Mouse (Mus musculus) CH12.LX (cell line): ENCODE measurements around the gene Dad1. TPM values are rescaled to one million over a fixed set of nuclear protein-coding genes. Genes with fewer than 3 reads are reported as not detected.
A peak's percentile ranks its signal among the peaks of the same experiment; 100 is the strongest.

Source experiments
- DNase-seq: peaks from one replicate; pipeline ENCODE4 v3.0.0-alpha.2; 2013; ENCODE audit errors: extremely low read depth
- H3K27ac ChIP-seq: 2 replicates; pipeline ENCODE4 v1.5.1; 2012; ENCODE audit warnings: low read depth, mild to moderate bottlenecking, control low read depth, moderate library complexity; ENCODE audit not compliant: insufficient read depth
- H3K27me3 ChIP-seq: replicated peaks from 2 replicates; pipeline ENCODE3; 2012; ENCODE audit warnings: inconsistent platforms
- H3K36me3 ChIP-seq, 2 experiments: replicated peaks in 1 of 2; 2 replicates each; pipeline versions ENCODE3 to v1.6.1; 2012; ENCODE audit warnings: inconsistent platforms in 1 of 2, low read length in 1 of 2, mild to moderate bottlenecking in 1 of 2, mixed read lengths in 1 of 2, moderate library complexity in 1 of 2; ENCODE audit not compliant: control insufficient read depth in 1 of 2, insufficient read depth in 1 of 2
- H3K4me1 ChIP-seq, 2 experiments: 2 replicates each; pipeline ENCODE4 v1.6.1; 2012; ENCODE audit warnings: inconsistent platforms in 1 of 2, moderate library complexity in 1 of 2; ENCODE audit not compliant: insufficient read depth in 2 of 2, control insufficient read depth in 1 of 2
- H3K4me2 ChIP-seq: 2 replicates; pipeline ENCODE4 v1.6.1; 2012; ENCODE audit warnings: low read depth, mild to moderate bottlenecking, control low read depth; ENCODE audit not compliant: poor library complexity, insufficient read depth, severe bottlenecking
- H3K4me3 ChIP-seq, 3 experiments: fragments of 150-350 bp in 1 of 3; sonication (generic) in 1 of 3; replicated peaks in 1 of 3; 2 replicates each; pipeline versions ENCODE3 to v1.5.1; 2011 to 2012; ENCODE audit warnings: low read depth in 2 of 3, low read length in 2 of 3, mild to moderate bottlenecking in 2 of 3, moderate library complexity in 2 of 3, control low read depth in 1 of 3, improper control_type of control experiment in 1 of 3, inconsistent platforms in 1 of 3, mixed read lengths in 1 of 3; ENCODE audit not compliant: poor library complexity in 1 of 3
- H3K79me2 ChIP-seq: replicated peaks from 2 replicates; pipeline ENCODE4 v1.6.1; 2012; ENCODE audit warnings: mild to moderate bottlenecking, moderate library complexity; ENCODE audit not compliant: control insufficient read depth, poor library complexity, insufficient read depth, severe bottlenecking; ENCODE audit errors: extremely low read depth
- H3K9ac ChIP-seq: 2 replicates; pipeline ENCODE4 v1.6.1; 2012; ENCODE audit warnings: low read depth, mild to moderate bottlenecking, control low read depth, moderate library complexity; ENCODE audit not compliant: insufficient read depth
- H3K9me3 ChIP-seq: replicated peaks from 2 replicates; pipeline ENCODE3; 2012; ENCODE audit warnings: low read length, inconsistent platforms, mixed read lengths
- E2F4 ChIP-seq: IDR thresholded peaks from 2 replicates; pipeline ENCODE4 v1.6.1; 2011; ENCODE audit warnings: low read depth, low read length, improper control_type of control experiment; ENCODE audit not compliant: insufficient replicate concordance
- ELF1 ChIP-seq: IDR thresholded peaks from 2 replicates; pipeline ENCODE4 v1.6.1; 2014; ENCODE audit warnings: low read depth, mild to moderate bottlenecking, inconsistent platforms, low read length, improper control_type of control experiment
- EP300 ChIP-seq: IDR thresholded peaks from 2 replicates; pipeline ENCODE4 v1.6.1; 2011; ENCODE audit warnings: low read length, improper control_type of control experiment
- ETS1 ChIP-seq: conservative IDR thresholded peaks from 2 replicates; pipeline ENCODE4 v1.6.1; 2012; ENCODE audit warnings: low read depth, mild to moderate bottlenecking, inconsistent platforms, low read length, improper control_type of control experiment, moderate library complexity
- IRF4 ChIP-seq: IDR thresholded peaks from 2 replicates; pipeline ENCODE4 v1.6.1; 2014; ENCODE audit warnings: low read depth, mild to moderate bottlenecking, inconsistent platforms, low read length, improper control_type of control experiment
- MAFK ChIP-seq: IDR thresholded peaks from 2 replicates; pipeline ENCODE4 v1.6.1; 2011; ENCODE audit warnings: low read length, improper control_type of control experiment; ENCODE audit not compliant: insufficient replicate concordance
- MAZ ChIP-seq: IDR thresholded peaks from 2 replicates; pipeline ENCODE4 v1.6.1; 2012; ENCODE audit warnings: low read depth, mild to moderate bottlenecking, inconsistent platforms, low read length, improper control_type of control experiment, moderate library complexity
- MYC ChIP-seq: IDR thresholded peaks from 2 replicates; pipeline ENCODE4 v1.6.1; 2011; ENCODE audit warnings: low read depth, mild to moderate bottlenecking, improper control_type of control experiment, low read length
- NRF1 ChIP-seq: IDR thresholded peaks from 2 replicates; pipeline ENCODE4 v1.6.1; 2014; ENCODE audit warnings: low read depth, mild to moderate bottlenecking, inconsistent platforms, low read length, improper control_type of control experiment, moderate library complexity
- POLR2AphosphoS2 ChIP-seq: IDR thresholded peaks from 2 replicates; pipeline ENCODE4 v1.6.1; 2011; ENCODE audit warnings: low read depth, low read length, improper control_type of control experiment
- RAD21 ChIP-seq: IDR thresholded peaks from 2 replicates; pipeline ENCODE4 v1.6.1; 2011; ENCODE audit warnings: low read depth, mild to moderate bottlenecking, low read length, improper control_type of control experiment, moderate library complexity
- RCOR1 ChIP-seq: conservative IDR thresholded peaks from 2 replicates; pipeline ENCODE4 v1.6.1; 2012; ENCODE audit warnings: low read depth, mild to moderate bottlenecking, inconsistent platforms, low read length, improper control_type of control experiment
- TCF12 ChIP-seq: IDR thresholded peaks from 2 replicates; pipeline ENCODE4 v1.6.1; 2014; ENCODE audit warnings: low read depth, mild to moderate bottlenecking, inconsistent platforms, low read length, improper control_type of control experiment
- UBTF ChIP-seq: IDR thresholded peaks from 2 replicates; pipeline ENCODE4 v1.6.1; 2012; ENCODE audit warnings: low read depth, mild to moderate bottlenecking, inconsistent platforms, low read length, improper control_type of control experiment, moderate library complexity
- USF1 ChIP-seq: IDR thresholded peaks from 2 replicates; pipeline ENCODE4 v1.6.1; 2014; ENCODE audit warnings: low read depth, mild to moderate bottlenecking, inconsistent platforms, low read length, improper control_type of control experiment
- ZC3H11A ChIP-seq: IDR thresholded peaks from 2 replicates; pipeline ENCODE4 v1.6.1; 2012; ENCODE audit warnings: low read depth, mild to moderate bottlenecking, inconsistent platforms, low read length, improper control_type of control experiment
- ZMIZ1 ChIP-seq: IDR thresholded peaks from 2 replicates; pipeline ENCODE4 v1.6.1; 2012; ENCODE audit warnings: low read depth, mild to moderate bottlenecking, inconsistent platforms, low read length, improper control_type of control experiment
- ZNF384 ChIP-seq: IDR thresholded peaks from 2 replicates; pipeline ENCODE4 v1.6.1; 2012; ENCODE audit warnings: low read depth, low read length, improper control_type of control experiment, inconsistent platforms
- dilution Hi-C: fragments of 300-500 bp; cut with MboI; formaldehyde crosslinking; loops from 2 replicates; pipeline ENCODE4 v1.14.3; 2020; ENCODE audit warnings: low sequenced_read_pairs; ENCODE audit not compliant: extremely low pct_unique_long_range_greater_than_20kb, extremely low pct_ligation_motif_present
- in situ Hi-C: fragments of 300-500 bp; cut with MboI; formaldehyde crosslinking; loops from 3 replicates; pipeline ENCODE4 v1.14.3; 2019; ENCODE audit warnings: low sequenced_read_pairs, low pct_ligation_motif_present, low pct_unique_long_range_greater_than_20kb, mixed read lengths
- polyA plus RNA-seq: library from polyadenylated mRNA; unstranded; fragments of >175 nt; gene quantifications from 2 replicates; pipeline ENCODE4 v1.2.1, GENCODE M21; 2012; ENCODE audit warnings: low read depth; ENCODE audit not compliant: insufficient read length
- total RNA-seq, 2 experiments: library from RNA; depleted of rRNA; stranded (reverse); fragments of 300-350 nt in 1 of 2; fragments of >200 nt in 1 of 2; gene quantifications; 2 replicates each; pipeline ENCODE4 v1.2.3; 2012 to 2014

Gene Dad1
- total and polyA plus RNA-seq, 3 experiments, result 161 to 287 (median 279) TPM

DNA sequence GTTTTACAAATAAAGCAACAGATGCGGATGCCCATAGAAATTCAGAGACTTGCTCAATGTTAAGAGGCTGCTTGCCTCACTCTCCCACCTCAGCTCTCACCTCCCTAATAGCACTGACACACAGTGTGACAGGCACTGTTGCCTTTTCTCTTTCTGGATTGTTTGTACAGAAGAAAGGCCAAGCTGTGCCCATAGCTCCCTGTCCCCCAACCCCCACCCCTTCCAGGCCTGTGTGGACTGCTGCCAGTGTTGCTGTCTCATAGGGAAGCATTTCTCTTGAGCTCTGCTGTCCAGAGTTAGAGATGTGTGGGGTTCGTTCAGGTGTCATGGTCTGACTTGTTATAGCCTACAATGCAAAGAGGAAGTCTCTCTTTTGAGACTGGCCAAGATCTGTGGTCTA is 6.3 kb upstream of the Dad1 start:
- H3K4me2 ChIP-seq, result no peak overlapping the region; the same call in 1 of the 2 replicates
- in situ Hi-C loops (loop anchor here (10.0 kb wide), 1 partner anchor 65 kb away; no protein-coding TSS in a partner anchor), dilution Hi-C loops (no loop called here)
- H3K4me3 ChIP-seq, result no peak overlapping the region
- no peaks in the 10 kb centered on the region for H3K27me3 ChIP-seq
- H3K4me1 ChIP-seq, result peaks cover 0 to 20% of the 10 kb centered on the region in 2 experiments; a peak in 2 of 4 replicates
- DNase-seq, result no peak
- H3K9ac ChIP-seq, result no peak overlapping the region
- H3K79me2 ChIP-seq, result no peaks in the 10 kb centered on the region; the same call in 1 of the 2 replicates
- no peak overlapping the region for H3K27ac ChIP-seq
- peaks cover 20 to 33% of the 10 kb centered on the region in 2 experiments for H3K36me3 ChIP-seq
- H3K9me3 ChIP-seq, result no peaks in the 10 kb centered on the region
- no peak for TF ChIP-seq MAZ
- TF ChIP-seq E2F4, result no peak
- TF ChIP-seq ZNF384, result no peak
- TF ChIP-seq MAFK, result no peak
- no peak for TF ChIP-seq IRF4
- no peak for TF ChIP-seq EP300
- no peak for TF ChIP-seq USF1
- TF ChIP-seq UBTF, result no peak

DNA sequence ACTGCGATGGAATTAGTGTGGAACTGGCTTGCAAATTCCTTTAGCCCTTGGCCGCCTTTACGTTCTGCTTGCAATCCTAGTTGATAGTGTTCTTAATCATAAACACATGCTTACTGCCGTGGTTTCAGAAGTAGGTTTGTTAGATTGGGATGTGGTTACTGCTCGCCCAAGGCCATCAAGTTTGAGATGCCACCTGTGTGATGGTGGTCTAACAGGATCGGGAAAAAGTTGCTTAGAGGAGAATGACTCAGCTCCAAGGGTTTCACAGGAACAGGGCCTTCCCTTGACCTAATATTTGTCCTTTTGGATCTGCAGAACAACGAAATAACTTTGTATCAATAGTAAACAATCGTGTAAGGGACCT is 5.8 kb upstream of the Dad1 start:
- H3K79me2 ChIP-seq, result no peaks in the 10 kb centered on the region; the same call in 1 of the 2 replicates
- H3K9me3 ChIP-seq, result no peaks in the 10 kb centered on the region
- H3K36me3 ChIP-seq, result peaks cover 17 to 28% of the 10 kb centered on the region in 2 experiments
- H3K27me3 ChIP-seq, result no peaks in the 10 kb centered on the region
- H3K4me1 ChIP-seq, result peaks cover 0 to 25% of the 10 kb centered on the region in 2 experiments; a peak in 2 of 4 replicates
- in situ Hi-C loops, result loop anchor here (10.0 kb wide), 2 partner anchors 65 to 85 kb away; no protein-coding TSS in a partner anchor
- peak overlapping the region; percentile 23; the same call in 1 of the 2 replicates for H3K4me2 ChIP-seq
- dilution Hi-C loops, result no loop called here
- H3K4me3 ChIP-seq, result peak overlapping the region; percentile 51 to 58 (median 56)
- H3K27ac ChIP-seq, result no peak overlapping the region
- TF ChIP-seq ZC3H11A (no peak), ELF1 (no peak), ETS1 (no peak), MYC (no peak), NRF1 (no peak), ZMIZ1 (no peak), RAD21 (no peak), RCOR1 (no peak), POLR2AphosphoS2 (no peak), USF1 (no peak), TCF12 (no peak)
- H3K9ac ChIP-seq, result peak overlapping the region; percentile 24; the same call in 1 of the 2 replicates
- DNase-seq, result no peak
